7 mouse cellular contexts compared by ENCODE assay signal in the genomic region with DNA sequence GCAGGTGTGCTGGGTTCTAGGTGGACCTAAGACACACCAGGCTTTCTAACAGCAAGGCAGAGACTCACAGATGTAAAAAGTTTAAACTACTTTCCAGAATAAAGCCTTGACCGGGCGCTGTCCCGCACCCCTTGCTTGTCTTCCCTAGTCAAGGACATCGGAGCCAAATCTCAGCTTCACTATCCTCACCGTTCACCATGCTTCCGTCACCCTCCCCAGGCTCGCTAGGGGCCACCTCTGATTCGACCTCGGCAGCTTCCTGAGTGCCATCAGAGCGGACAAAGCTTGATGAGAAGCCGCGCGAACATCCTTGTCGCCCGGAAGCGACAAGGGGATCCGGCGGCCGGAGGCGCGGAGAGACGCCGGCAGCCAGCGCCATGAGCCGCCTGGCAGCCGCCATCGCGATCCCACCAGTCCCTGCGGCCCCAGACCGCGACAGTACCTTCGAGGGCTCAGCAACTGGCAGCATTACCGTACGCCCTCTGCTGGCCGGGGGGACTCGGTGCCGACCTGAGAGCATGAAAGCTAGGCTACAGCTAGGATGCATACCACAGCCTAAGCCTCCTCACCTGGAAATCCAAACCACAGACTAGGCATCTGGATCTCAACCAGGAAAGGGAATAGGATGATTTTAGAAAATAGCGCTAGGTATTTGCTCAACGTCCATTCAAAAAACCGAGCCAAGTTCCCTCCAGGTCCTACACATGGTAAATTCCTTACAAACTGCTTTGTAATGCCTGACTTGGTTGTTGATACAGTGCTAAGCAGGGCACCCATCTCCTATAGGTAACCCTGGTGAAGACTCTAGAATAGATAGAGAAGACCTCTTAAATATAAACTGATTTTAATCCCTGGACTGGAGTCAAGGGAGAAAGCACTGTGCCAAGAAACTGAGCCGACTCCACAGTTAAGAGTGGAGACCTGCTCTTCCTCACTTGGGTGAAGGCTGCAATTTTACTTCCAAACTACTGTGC. TPM values are rescaled to one million over a fixed set of nuclear protein-coding genes. Genes with fewer than 3 reads are reported as not detected.
DNase-seq lines count a peak whose midpoint lies in the region; ATAC-seq and TF ChIP-seq lines count a peak whose summit lies in the region.

No protein-coding gene starts in this region.

- no peak for TF ChIP-seq POLR2A in kidney, adult 2 months (IDR thresholded peaks at IDR 0.05; ENCODE audit: low read depth, low read length)
- TF ChIP-seq POLR2A in spleen, adult 2 months (IDR thresholded peaks at IDR 0.05; ENCODE audit: low read depth, low read length) = no peak; the same call in 1 of the 2 replicates

- H3K27ac ChIP-seq in embryonic facial prominence, embryonic 12.5 days = no peak overlapping the region
- H3K27ac ChIP-seq in kidney, adult 2 months (ENCODE audit: insufficient read depth, low read depth, low read length) = no peak overlapping the region
- no peak overlapping the region for H3K27ac ChIP-seq in limb, embryonic 12.5 days
- H3K27ac ChIP-seq in midbrain, embryonic 15.5 days = peak overlapping the region; percentile 31; the same call in 1 of the 2 replicates
- H3K27ac ChIP-seq in spleen, adult 2 months (ENCODE audit: insufficient read depth, low read length) = peak overlapping the region; percentile 34; the same call in 1 of the 2 replicates

- peak overlapping the region; percentile 84 for H3K4me3 ChIP-seq in embryonic facial prominence, embryonic 12.5 days
- H3K4me3 ChIP-seq in kidney, adult 2 months (ENCODE audit: insufficient read depth, low read depth, low read length) = peak overlapping the region; percentile 84
- H3K4me3 ChIP-seq in limb, embryonic 12.5 days (replicated peaks) = peak overlapping the region; percentile 85
- H3K4me3 ChIP-seq in midbrain, embryonic 15.5 days = peak overlapping the region; percentile 77
- H3K4me3 ChIP-seq in spleen, adult 2 months (ENCODE audit: extremely low read depth, insufficient read depth, insufficient read length) = peak overlapping the region; percentile 72

- H3K4me2 ChIP-seq in embryonic facial prominence, embryonic 12.5 days (replicated peaks) = peak overlapping the region; percentile 72
- H3K4me2 ChIP-seq in limb, embryonic 12.5 days = peak overlapping the region; percentile 83
- H3K4me2 ChIP-seq in midbrain, embryonic 15.5 days = peak overlapping the region; percentile 79

- peak; percentile 90 for ATAC-seq in embryonic facial prominence, embryonic 12.5 days (ENCODE audit: insufficient number of reproducible peaks, insufficient read depth, low FRiP score, low TSS enrichment)
- peak; percentile 95 for ATAC-seq in limb, embryonic 12.5 days (ENCODE audit: insufficient number of reproducible peaks, insufficient read depth, low FRiP score, low TSS enrichment, low read depth)
- ATAC-seq in midbrain, embryonic 15.5 days (replicated peaks) = peak; percentile 96

- peak; percentile 93 for TF ChIP-seq CTCF in kidney, adult 2 months (conservative IDR thresholded peaks at IDR 0.05; ENCODE audit: insufficient read depth, insufficient read length, low read depth, low read length)
- peak; percentile 97 for TF ChIP-seq CTCF in spleen, adult 2 months (IDR thresholded peaks at IDR 0.05; ENCODE audit: extremely low read depth, insufficient read depth, insufficient read length, insufficient replicate concordance)

- H3K36me3 ChIP-seq in embryonic facial prominence, embryonic 12.5 days = peaks cover 71% of the 10 kb centered on the region
- H3K36me3 ChIP-seq in kidney, adult 2 months (ENCODE audit: control insufficient read depth, insufficient read depth, low read length) = no peaks in the 10 kb centered on the region; the same call in 1 of the 2 replicates
- H3K36me3 ChIP-seq in limb, embryonic 12.5 days = peaks cover 83% of the 10 kb centered on the region
- H3K36me3 ChIP-seq in midbrain, embryonic 15.5 days (replicated peaks) = peaks cover 42% of the 10 kb centered on the region
- H3K36me3 ChIP-seq in spleen, adult 2 months (ENCODE audit: control insufficient read depth, insufficient read depth, low read length) = peaks cover 15% of the 10 kb centered on the region

- H3K9me3 ChIP-seq in embryonic facial prominence, embryonic 12.5 days = no peaks in the 10 kb centered on the region
- H3K9me3 ChIP-seq in limb, embryonic 12.5 days = no peaks in the 10 kb centered on the region
- no peaks in the 10 kb centered on the region for H3K9me3 ChIP-seq in midbrain, embryonic 15.5 days

- peaks cover 6% of the 10 kb centered on the region; the same call in 1 of the 2 replicates for H3K4me1 ChIP-seq in embryonic facial prominence, embryonic 12.5 days
- H3K4me1 ChIP-seq in kidney, adult 2 months (ENCODE audit: control insufficient read depth, insufficient read depth, low read length) = no peaks in the 10 kb centered on the region
- H3K4me1 ChIP-seq in limb, embryonic 12.5 days (replicated peaks) = peaks cover 6% of the 10 kb centered on the region
- H3K4me1 ChIP-seq in midbrain, embryonic 15.5 days = peaks cover 7% of the 10 kb centered on the region
- H3K4me1 ChIP-seq in spleen, adult 2 months (ENCODE audit: control insufficient read depth, insufficient read depth, insufficient read length) = peaks cover 3% of the 10 kb centered on the region; the same call in 1 of the 2 replicates

- no peaks in the 10 kb centered on the region for H3K27me3 ChIP-seq in embryonic facial prominence, embryonic 12.5 days
- no peaks in the 10 kb centered on the region for H3K27me3 ChIP-seq in kidney, adult 2 months (replicated peaks; ENCODE audit: control insufficient read depth, insufficient read depth, low read length)
- H3K27me3 ChIP-seq in limb, embryonic 12.5 days = no peaks in the 10 kb centered on the region
- no peaks in the 10 kb centered on the region for H3K27me3 ChIP-seq in midbrain, embryonic 15.5 days (replicated peaks)
- H3K27me3 ChIP-seq in spleen, adult 2 months (ENCODE audit: control insufficient read depth, insufficient read depth, low read length) = no peaks in the 10 kb centered on the region

- DNase-seq in adrenal gland, postnatal 25 days = peak; percentile 97
- DNase-seq in heart, adult 18-20 months = peak; percentile 92 to 97
- peak; percentile 95 for DNase-seq in kidney, adult 2 months
- DNase-seq in spleen, adult 2 months (ENCODE audit: low read depth in 1 of 2, low spot score in 2 of 2) = peak; percentile 62 to 93

- WGBS in embryonic facial prominence, embryonic 12.5 days = 3% methylated on average over 41 of the region's 41 CpGs
- WGBS in kidney, adult 2 months = 2% methylated on average over 41 of the region's 41 CpGs
- WGBS in limb, embryonic 12.5 days = 4% methylated on average over 41 of the region's 41 CpGs
- 3% methylated on average over 41 of the region's 41 CpGs for WGBS in midbrain, embryonic 15.5 days
- WGBS in spleen, adult 2 months = 4% methylated on average over 41 of the region's 41 CpGs

- H3K9ac ChIP-seq in embryonic facial prominence, embryonic 12.5 days = peak overlapping the region; percentile 85
- H3K9ac ChIP-seq in limb, embryonic 12.5 days (replicated peaks) = peak overlapping the region; percentile 78
- peak overlapping the region; percentile 80 for H3K9ac ChIP-seq in midbrain, embryonic 15.5 days

RNA-seq across cellular contexts. Expression of a gene that starts 16.6 kb away (rescaled TPM):
- total RNA-seq in adrenal gland, postnatal 25 days (2021) = 62.0 and 67.1 TPM in 2 replicates
- 216 and 230 TPM in 2 replicates for polyA plus RNA-seq in embryonic facial prominence, embryonic 12.5 days (2016; fragmentation: Nextera tagmentation; extraction: Ambion mirVana)
- 10 to 100 TPM; 22.9 to 25.5 TPM for total RNA-seq in heart, adult 18-20 months (2021)
- 12.0 and 12.2 TPM in 2 replicates for polyA plus RNA-seq in kidney, adult 2 months (2012; rRNA removed)
- polyA plus RNA-seq in limb, embryonic 12.5 days (2016; fragmentation: Nextera tagmentation; extraction: Ambion mirVana) = 240 and 250 TPM in 2 replicates
- 110 and 112 TPM in 2 replicates for polyA plus RNA-seq in midbrain, embryonic 15.5 days (2015; fragmentation: Nextera tagmentation; extraction: Ambion mirVana)
- 10.6 and 15.2 TPM in 2 replicates for polyA plus RNA-seq in spleen, adult 2 months (2012; rRNA removed)

RNA-seq across cellular contexts. Expression of a gene that starts 16.7 kb away (rescaled TPM):
- 96.3 and 116 TPM in 2 replicates for total RNA-seq in adrenal gland, postnatal 25 days (2021)
- polyA plus RNA-seq in embryonic facial prominence, embryonic 12.5 days (2016; fragmentation: Nextera tagmentation; extraction: Ambion mirVana) = 192 and 198 TPM in 2 replicates
- 10 to 100 TPM; 54.4 to 56.4 TPM for total RNA-seq in heart, adult 18-20 months (2021)
- 84.3 and 87.6 TPM in 2 replicates for polyA plus RNA-seq in kidney, adult 2 months (2012; rRNA removed)
- 202 and 207 TPM in 2 replicates for polyA plus RNA-seq in limb, embryonic 12.5 days (2016; fragmentation: Nextera tagmentation; extraction: Ambion mirVana)
- 182 and 199 TPM in 2 replicates for polyA plus RNA-seq in midbrain, embryonic 15.5 days (2015; fragmentation: Nextera tagmentation; extraction: Ambion mirVana)
- 66.2 and 68.2 TPM in 2 replicates for polyA plus RNA-seq in spleen, adult 2 months (2012; rRNA removed)

Comparison
In these comparisons a context has a peak if more than half of its experiments do, and no peak if none do; other contexts are left out.
1. H3K27ac ChIP-seq: peak in midbrain, embryonic 15.5 days (single experiment) and spleen, adult 2 months (single experiment); none in embryonic facial prominence, embryonic 12.5 days (single experiment), kidney, adult 2 months (single experiment) and limb, embryonic 12.5 days (single experiment).
2. Peak in every context shown above with its lines, with median percentiles within 50 percentile points of each other: DNase-seq, ATAC-seq, H3K4me2 ChIP-seq, H3K4me3 ChIP-seq and H3K9ac ChIP-seq.